17 mouse cellular contexts compared by ENCODE assay signal in the genomic region with DNA sequence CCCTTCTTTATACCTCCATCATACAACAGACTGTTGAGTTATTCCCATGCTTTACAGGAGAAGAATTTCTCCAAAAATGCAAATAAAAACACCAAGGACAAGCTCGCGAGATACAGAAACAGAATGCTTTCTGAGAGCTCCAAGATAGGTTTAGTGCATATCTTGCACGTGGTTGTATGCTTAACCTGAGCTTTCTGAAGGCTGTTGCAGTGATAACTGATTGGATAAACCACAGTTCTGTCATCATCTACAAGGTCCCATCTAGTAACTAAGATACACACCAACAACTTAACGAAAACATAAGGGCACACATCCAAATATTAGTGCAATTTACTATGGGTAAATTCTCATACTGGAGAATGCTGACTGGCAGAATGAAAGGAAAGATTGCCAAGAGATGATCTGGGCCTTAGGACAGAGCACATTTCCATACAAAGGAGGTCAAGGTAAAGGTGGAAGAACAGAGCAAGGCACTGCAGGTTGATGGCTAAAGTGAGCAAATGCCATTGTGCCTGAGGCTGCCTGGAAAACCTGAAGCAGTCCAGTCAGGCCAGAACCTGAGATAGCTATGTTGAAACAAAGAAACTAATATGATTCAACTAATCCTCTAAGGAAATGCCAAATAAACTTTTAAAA.
"Had no signal": no experiment of that assay in that cellular context is flagged by ENCODE, and none has a peak within 500 bp of the region (broad histone marks: within the 10 kb centered on the region; RNA-seq: fewer than 3 reads in every experiment).

No protein-coding gene starts in this region.

- H3K4me1 ChIP-seq: neural tube, embryonic 12.5 days; neural tube, embryonic 13.5 days; neural tube, embryonic 15.5 days; stomach, embryonic 15.5 days had no signal

- H3K27me3 ChIP-seq: neural tube, embryonic 12.5 days; neural tube, embryonic 13.5 days; neural tube, embryonic 15.5 days; stomach, embryonic 15.5 days had no signal

- H3K36me3 ChIP-seq: neural tube, embryonic 12.5 days; neural tube, embryonic 13.5 days; neural tube, embryonic 15.5 days; stomach, embryonic 15.5 days had no signal

- H3K9me3 ChIP-seq: neural tube, embryonic 12.5 days; neural tube, embryonic 13.5 days; neural tube, embryonic 15.5 days; stomach, embryonic 15.5 days had no signal

- H3K4me3 ChIP-seq: neural tube, embryonic 12.5 days; neural tube, embryonic 13.5 days; neural tube, embryonic 15.5 days; stomach, embryonic 15.5 days had no signal

- H3K9ac ChIP-seq: neural tube, embryonic 12.5 days; neural tube, embryonic 13.5 days; neural tube, embryonic 15.5 days; stomach, embryonic 15.5 days had no signal

- H3K27ac ChIP-seq: neural tube, embryonic 12.5 days; neural tube, embryonic 13.5 days; neural tube, embryonic 15.5 days; stomach, embryonic 15.5 days; stomach, postnatal 0 days had no signal

- DNase-seq: retina, postnatal 1 day; right cerebral cortex, adult 18-20 months; right cerebral cortex, postnatal 14 days; right cerebral cortex, postnatal 25 days; right cerebral cortex, postnatal 4 days; spleen, adult 18-20 months; thymus, adult 18-20 months; thymus, adult 2 months; thymus, postnatal 14 days; thymus, postnatal 25 days; thymus, postnatal 36 days; thymus, postnatal 4 days had no signal
